Mouse (Mus musculus): ENCODE results near the gene Arl14ep.

The Arl14ep gene

GRCm38 (mm10) chr2:106954975-106955374, 19.2 kb downstream of the Arl14ep start:
- no peak for DNase-seq (ENCODE audit: low spot score in 2 of 2)

GRCm38 (mm10) chr2:106942451-106942850, 31.8 kb downstream of the Arl14ep start:
- peak in 1 of 2 experiments; percentile 57 for DNase-seq (ENCODE audit: low spot score in 2 of 2)

DNA sequence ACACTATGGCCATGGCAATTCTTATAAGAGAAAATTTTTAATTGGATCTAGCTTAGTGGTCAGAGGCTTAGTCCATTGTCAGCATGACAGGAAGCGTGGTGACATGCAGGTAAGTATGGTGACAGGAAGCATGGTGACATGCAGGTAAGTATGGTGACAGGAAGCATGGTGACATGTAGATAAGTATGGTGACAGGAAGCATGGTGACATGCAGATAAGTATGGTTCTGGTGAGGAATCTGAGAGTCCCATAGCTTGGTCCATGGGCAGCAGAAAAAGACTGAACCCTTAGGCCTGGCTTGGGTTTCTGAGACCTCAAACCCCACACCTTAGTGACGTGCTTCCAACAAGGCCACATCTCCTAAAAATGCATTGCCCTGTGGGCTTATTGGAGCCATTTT, 38.5 kb downstream of the Arl14ep start:
- no peak for DNase-seq (ENCODE audit: low spot score in 2 of 2)

DNA sequence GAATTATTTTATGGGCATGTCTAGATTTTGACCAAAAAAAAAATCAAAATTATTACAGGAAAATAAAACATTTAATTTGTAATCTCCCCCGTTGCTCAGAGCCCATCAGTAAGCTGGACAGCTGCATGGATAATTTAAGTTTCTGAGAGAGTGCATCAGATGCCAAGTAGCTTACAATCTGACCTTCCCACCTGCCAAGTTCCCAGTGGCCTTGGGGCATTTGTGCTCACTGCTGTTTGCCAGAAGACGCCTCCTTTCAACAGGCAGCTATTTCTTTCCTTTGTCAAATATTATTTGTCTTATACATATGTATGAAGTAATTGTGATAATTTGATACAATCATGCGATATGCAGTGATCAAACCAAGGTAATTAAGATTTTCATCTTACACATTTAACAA, 44.3 kb downstream of the Arl14ep start:
- no peak for DNase-seq (ENCODE audit: low spot score in 2 of 2)
